Mouse (Mus musculus) neutrophil, adult 83 days (primary cell): ENCODE data around the gene Scn4b. TPM values are rescaled to one million over a fixed set of nuclear protein-coding genes. Genes with fewer than 3 reads are reported as not detected.

Experiments
- total RNA-seq, 2 experiments: library from RNA; stranded (reverse); gene quantifications; one replicate each; pipeline ENCODE4 v1.2.4; 2023

The Scn4b gene
- under 1 TPM in 1 of 2 experiments, not detected in 1; 0.26 TPM for total RNA-seq

GRCm38 (mm10) chr9:45138191-45139032, at the start of gene Scn4b:
Scn4b (plus strand) TSS chr9:45138395.

GRCm38 (mm10) chr9:45117741-45118431, 20.3 kb upstream of the Scn4b start, which contains the start of gene Scn2b:
Scn2b (plus strand) TSS chr9:45117782.

GRCm38 (mm10) chr9:45181770-45182169, 43.6 kb downstream of the Scn4b start, which contains the start of gene BC049352:
BC049352 (plus strand) TSS chr9:45182007.

Other genes with a start within 250 kb of the Scn4b start
- gene Atp5l, start 217.7 kb upstream of the Scn4b start, total RNA-seq, result 100 to 1,000 TPM; 161 to 170 TPM
- gene Ube4a, start 172.8 kb upstream of the Scn4b start, total RNA-seq, result 10 to 100 TPM; 69.0 to 81.5 TPM
- gene Cd3g, start 158.0 kb upstream of the Scn4b start, total RNA-seq, result 1 to 10 TPM in 1 of 2 experiments, under 1 TPM in 1; 0.81 to 1.1 TPM
- 100 to 1,000 TPM; 108 to 125 TPM for gene Cd3d, start 156.6 kb upstream of the Scn4b start, total RNA-seq
- 1 to 10 TPM in 1 of 2 experiments, under 1 TPM in 1; 0.86 to 1.1 TPM for gene Cd3e, start 128.8 kb upstream of the Scn4b start, total RNA-seq
- not detected for gene Mpzl2, start 98.6 kb upstream of the Scn4b start, total RNA-seq
- 10 to 100 TPM in 1 of 2 experiments, 1 to 10 TPM in 1; 8.5 to 11.9 TPM for gene Mpzl3, start 83.2 kb upstream of the Scn4b start, total RNA-seq
- 100 to 1,000 TPM in 1 of 2 experiments, 10 to 100 TPM in 1; 97.6 to 103 TPM for gene Jaml, start 59.2 kb upstream of the Scn4b start, total RNA-seq
- gene Scn2b, start 20.6 kb upstream of the Scn4b start, total RNA-seq, result 1 to 10 TPM in 1 of 2 experiments, under 1 TPM in 1; 0.72 to 1.4 TPM
- gene BC049352, start 43.6 kb downstream of the Scn4b start, total RNA-seq, result not detected
- gene Tmprss4, start 65.7 kb downstream of the Scn4b start, total RNA-seq, result not detected
- gene Il10ra, start 130.8 kb downstream of the Scn4b start, total RNA-seq, result 10 to 100 TPM; 54.8 to 69.1 TPM
- not detected for gene Tmprss13, start 180.7 kb downstream of the Scn4b start, total RNA-seq
- under 1 TPM; 0.20 to 0.59 TPM for gene Fxyd6, start 231.8 kb downstream of the Scn4b start, total RNA-seq